Mouse (Mus musculus): ENCODE data around the gene Gale.

Gene Gale

GRCm38 (mm10) chr4:135943389-135943788 is 20.1 kb upstream of the Gale start:
- DNase-seq (ENCODE audit: low spot score in 2 of 2) = no peak

GRCm38 (mm10) chr4:135945706-135946105 is 17.8 kb upstream of the Gale start:
- no peak for DNase-seq (ENCODE audit: low spot score in 2 of 2)

DNA sequence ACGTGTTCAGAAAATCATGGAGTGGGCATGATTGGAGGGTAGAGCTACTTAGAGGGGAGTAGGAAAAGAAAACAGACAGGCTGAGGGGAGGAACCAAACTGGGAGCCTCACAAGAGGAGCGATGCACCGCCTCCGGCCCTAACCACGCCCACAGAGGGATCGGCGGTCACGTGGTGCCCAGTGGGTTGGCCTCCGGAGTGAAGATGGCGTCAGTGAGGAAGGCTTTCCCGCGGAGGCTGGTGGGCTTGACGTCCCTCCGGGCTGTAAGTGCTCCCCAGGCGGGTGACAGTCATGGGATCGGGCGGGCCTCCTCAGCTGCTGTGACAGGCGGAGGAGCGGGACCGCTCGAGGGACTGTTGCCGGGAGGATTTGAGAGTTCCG is 17.3 kb upstream of the Gale start, which contains the start of gene Hmgcl:
TSS of gene Hmgcl (plus strand) at position 171 of the 381 bp plus-strand sequence.
- DNase-seq (ENCODE audit: low spot score in 2 of 2) = peak; percentile 90 to 92

DNA sequence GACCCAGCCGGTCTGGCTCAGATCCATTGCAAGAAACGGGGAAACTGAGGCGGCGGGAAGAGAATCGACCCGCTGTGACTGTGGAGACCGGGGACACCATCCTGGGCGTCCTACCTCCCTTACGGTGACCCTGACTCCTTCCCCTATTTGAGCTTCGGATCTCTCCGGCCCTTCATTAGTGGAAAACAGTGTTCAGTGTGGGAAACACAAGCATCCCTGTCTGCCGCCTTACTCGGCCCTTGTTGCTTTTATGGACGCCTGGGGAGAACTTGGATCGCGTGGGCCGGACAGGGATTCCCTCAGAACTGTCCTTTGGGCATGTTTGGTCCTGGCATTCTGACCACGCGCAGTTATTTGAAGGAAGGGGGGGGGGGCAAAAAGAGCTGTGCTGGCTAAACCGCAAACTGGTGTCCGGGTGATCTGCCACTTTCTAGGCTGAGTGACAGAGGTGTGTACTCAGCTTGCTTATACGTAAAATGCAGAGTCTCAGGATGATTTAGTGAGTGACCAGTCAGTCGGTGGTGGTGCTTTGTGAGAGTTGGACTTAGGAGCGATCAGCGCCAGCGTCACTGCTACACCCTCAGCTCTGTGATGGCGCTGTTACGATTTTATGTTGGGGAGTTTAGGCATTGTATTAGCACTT is 16.7 kb upstream of the Gale start:
- no peak for DNase-seq (ENCODE audit: low spot score in 2 of 2)

- DNase-seq (ENCODE audit: low spot score in 2 of 2) = no peak
These were observed 15.4 kb upstream of the Gale start for GRCm38 (mm10) chr4:135948142-135948541.

DNA sequence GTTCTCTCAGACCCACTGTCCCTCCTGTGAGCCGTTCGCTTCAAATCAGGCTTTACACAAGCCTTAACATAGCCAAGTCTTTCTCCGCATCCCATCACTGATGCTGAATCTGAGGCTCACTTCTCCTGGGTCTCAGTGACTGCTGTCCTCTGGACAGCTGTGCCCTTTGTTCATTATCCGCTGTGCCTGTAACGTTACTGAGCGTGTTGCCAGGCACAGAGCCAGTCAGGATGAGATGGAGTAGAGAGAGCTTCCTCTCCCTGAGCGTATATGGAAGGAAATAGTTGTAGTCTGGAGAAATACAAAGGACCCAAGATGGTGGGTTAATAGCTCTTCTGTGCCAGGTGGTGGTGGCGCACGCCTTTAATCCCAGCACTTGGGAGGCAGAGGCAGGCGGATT is 14.1 kb upstream of the Gale start:
- no peak for DNase-seq (ENCODE audit: low spot score in 2 of 2)

GRCm38 (mm10) chr4:135949911-135950310 is 13.6 kb upstream of the Gale start:
- no peak for DNase-seq (ENCODE audit: low spot score in 2 of 2)

GRCm38 (mm10) chr4:135950365-135950764 is 13.2 kb upstream of the Gale start:
- DNase-seq (ENCODE audit: low spot score in 2 of 2) = no peak

DNA sequence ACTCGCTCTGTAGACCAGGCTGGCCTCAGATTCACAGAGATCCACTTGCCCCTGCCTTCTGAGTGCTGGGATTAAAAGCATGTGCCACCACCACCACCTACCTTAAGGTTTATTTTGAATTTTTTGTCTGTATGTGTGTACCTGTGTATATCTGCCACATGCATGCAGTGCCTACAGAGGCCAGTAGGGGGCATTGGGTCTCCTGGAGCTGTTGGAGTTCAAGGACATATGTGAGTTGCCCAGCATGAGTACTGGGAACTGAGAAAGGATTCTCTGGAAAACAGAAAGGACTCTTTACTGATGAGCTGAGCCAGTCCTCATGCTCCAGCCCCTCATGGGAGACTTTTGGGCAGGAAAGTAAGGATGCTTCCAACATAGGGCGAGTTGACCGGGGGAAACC is 12.0 kb upstream of the Gale start:
- no peak for DNase-seq (ENCODE audit: low spot score in 2 of 2)

GRCm38 (mm10) chr4:135953179-135953578 is 10.3 kb upstream of the Gale start:
- DNase-seq (ENCODE audit: low spot score in 2 of 2) = no peak

GRCm38 (mm10) chr4:135954241-135954640 is 9.3 kb upstream of the Gale start:
- DNase-seq (ENCODE audit: low spot score in 2 of 2) = no peak

GRCm38 (mm10) chr4:135955886-135956285 is 7.6 kb upstream of the Gale start:
- DNase-seq (ENCODE audit: low spot score in 2 of 2) = no peak

- no peak for DNase-seq (ENCODE audit: low spot score in 2 of 2)
These were observed 5.2 kb upstream of the Gale start for GRCm38 (mm10) chr4:135958354-135958753.

- DNase-seq (ENCODE audit: low spot score in 2 of 2) = peak; percentile 71
These were observed 2.8 kb upstream of the Gale start for GRCm38 (mm10) chr4:135960717-135961116.

GRCm38 (mm10) chr4:135961709-135962108 is 1.8 kb upstream of the Gale start:
- DNase-seq (ENCODE audit: low spot score in 2 of 2) = no peak

- DNase-seq (ENCODE audit: low spot score in 2 of 2) = no peak
These were observed 1.3 kb upstream of the Gale start for GRCm38 (mm10) chr4:135962198-135962597.

GRCm38 (mm10) chr4:135962946-135963345 is 581 bp upstream of the Gale start:
- no peak for DNase-seq (ENCODE audit: low spot score in 2 of 2)

- DNase-seq (ENCODE audit: low spot score in 2 of 2) = peak in 1 of 2 experiments; percentile 51
These were observed 899 bp downstream of the Gale start for GRCm38 (mm10) chr4:135964426-135964825.

DNA sequence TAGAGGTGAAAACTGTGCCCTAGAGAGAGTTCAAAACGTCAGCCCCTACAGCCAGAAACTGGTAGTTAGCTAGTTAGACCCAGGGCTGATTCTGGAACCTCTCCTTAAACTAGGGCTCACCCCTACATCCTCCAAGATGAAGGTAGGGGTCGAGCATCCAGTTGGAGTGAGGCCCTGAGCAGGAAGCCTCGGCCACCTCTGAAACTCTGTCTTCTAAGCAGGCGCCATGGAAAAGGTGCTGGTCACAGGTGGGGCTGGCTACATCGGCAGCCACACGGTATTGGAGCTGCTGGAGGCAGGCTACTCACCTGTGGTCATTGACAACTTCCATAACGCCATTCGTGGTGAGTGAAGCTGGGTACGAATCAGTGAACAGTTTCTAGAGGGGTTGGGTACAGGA is 1.6 kb downstream of the Gale start:
- DNase-seq (ENCODE audit: low spot score in 2 of 2) = no peak

DNA sequence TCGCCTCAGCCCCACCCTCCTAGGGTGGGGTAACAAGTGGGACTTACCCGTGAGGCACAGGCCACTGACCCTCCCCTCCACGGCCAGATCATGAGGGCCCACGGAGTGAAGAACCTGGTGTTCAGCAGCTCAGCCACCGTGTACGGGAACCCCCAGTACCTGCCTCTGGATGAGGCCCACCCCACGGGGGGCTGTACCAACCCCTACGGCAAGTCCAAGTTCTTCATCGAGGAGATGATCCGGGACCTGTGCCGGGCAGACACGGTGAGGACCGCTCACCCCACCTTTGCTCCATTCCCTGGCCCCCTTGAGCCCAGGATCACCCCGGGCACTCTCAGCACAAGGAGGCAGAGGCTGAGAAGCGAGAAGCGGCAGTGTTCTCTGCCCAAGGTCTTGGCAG is 2.8 kb downstream of the Gale start:
- DNase-seq (ENCODE audit: low spot score in 2 of 2) = no peak

GRCm38 (mm10) chr4:135967086-135967760 is 3.7 kb downstream of the Gale start:
- no peak for DNase-seq (ENCODE audit: low spot score in 2 of 2)

DNA sequence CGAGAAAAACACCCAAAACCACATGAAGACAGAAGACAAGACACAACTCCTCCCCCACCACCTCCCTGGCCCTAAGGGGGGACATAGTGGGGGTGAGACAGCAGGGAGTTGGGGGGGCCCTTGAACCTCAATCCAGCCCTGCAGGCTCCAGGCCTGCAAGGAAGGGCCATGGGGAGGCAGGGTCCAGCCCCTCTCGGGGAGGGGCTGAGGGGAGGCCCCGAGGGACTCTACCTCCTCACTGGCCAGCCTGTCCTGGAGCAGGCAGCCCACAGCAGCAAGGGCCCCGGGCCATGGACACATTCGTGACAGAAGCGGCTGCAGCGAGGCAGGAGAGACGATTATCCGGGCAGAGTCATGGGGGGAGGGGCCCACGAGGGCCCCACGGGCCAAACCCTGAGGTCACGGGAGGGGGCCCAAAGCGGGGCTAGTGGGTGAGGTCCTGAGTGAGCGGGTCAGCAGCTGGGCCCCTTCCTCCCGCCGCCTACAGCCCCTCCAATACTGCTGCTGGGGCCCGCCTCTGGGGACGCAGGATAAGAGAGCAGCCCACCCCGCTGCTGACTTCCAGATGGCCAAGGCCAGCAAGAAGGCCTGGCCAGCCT is 4.8 kb downstream of the Gale start:
- DNase-seq (ENCODE audit: low spot score in 2 of 2) = no peak

DNA sequence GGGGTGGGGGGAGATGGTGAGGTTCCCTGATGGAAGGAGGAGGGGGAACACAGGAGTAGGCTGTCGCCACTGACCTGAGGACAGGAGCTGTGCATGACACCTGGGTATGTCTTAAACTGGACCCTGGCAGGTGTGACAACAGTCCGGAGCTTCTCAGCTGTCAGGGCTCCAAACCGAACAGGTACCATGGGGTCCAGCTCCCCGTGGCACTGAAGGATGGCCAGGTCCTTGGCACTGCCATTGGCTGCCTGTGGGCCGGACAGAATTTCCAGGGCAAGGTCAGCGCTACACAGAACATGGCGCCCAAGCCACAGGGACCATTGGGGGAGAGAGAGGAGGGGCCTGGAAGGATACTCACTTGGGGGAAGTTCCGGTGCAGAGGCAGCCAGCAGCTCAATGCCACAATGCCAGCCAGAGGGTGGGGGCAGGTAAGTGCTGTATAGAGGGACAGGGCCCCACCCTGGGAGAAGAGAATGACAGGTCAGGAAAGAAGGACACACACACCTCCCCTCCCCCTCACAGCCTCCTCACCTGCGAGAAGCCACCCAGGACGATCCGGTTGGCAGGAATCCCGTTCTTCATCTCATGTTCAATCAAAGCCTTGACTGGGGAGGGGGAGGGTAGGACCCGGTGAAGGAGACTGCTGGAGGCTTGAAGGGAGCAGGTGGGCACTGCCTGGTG is 5.7 kb downstream of the Gale start:
- DNase-seq (ENCODE audit: low spot score in 2 of 2) = no peak
